Comparison of ENCODE assay signal across 8 mouse cellular contexts in genomic region chr3:96057747-96058204, GRCm38 (mm10). TPM values are rescaled to one million over a fixed set of nuclear protein-coding genes. Genes with fewer than 3 reads are reported as not detected.
DNase-seq lines count a peak whose midpoint lies in the region; ATAC-seq and TF ChIP-seq lines count a peak whose summit lies in the region.

No protein-coding gene starts in this region.

- peak overlapping the region; percentile 88 for H3K4me2 ChIP-seq in heart, embryonic 11.5 days
- peak overlapping the region; percentile 79 for H3K4me2 ChIP-seq in kidney, embryonic 16.5 days (replicated peaks; ENCODE audit: low read depth, low read length)
- peak overlapping the region; percentile 95 for H3K4me2 ChIP-seq in myocyte (ENCODE audit: low read depth)

- peak overlapping the region; percentile 78 for H3K9ac ChIP-seq in heart, embryonic 11.5 days (ENCODE audit: low read depth, low read length)
- H3K9ac ChIP-seq in kidney, embryonic 16.5 days (replicated peaks; ENCODE audit: low read length) = peak overlapping the region; percentile 74
- peak overlapping the region; percentile 65 for H3K9ac ChIP-seq in liver, adult 2 months (ENCODE audit: low read depth, low read length)

- H3K36me3 ChIP-seq in heart, embryonic 11.5 days (ENCODE audit: control insufficient read depth, insufficient read depth, low read length) = no peaks in the 10 kb centered on the region
- H3K36me3 ChIP-seq in kidney, embryonic 16.5 days (ENCODE audit: insufficient read depth, low read length) = no peaks in the 10 kb centered on the region
- no peaks in the 10 kb centered on the region for H3K36me3 ChIP-seq in liver, adult 2 months (ENCODE audit: control insufficient read depth, insufficient read depth, low read length)
- peaks cover 5% of the 10 kb centered on the region for H3K36me3 ChIP-seq in myocyte (ENCODE audit: control insufficient read depth, insufficient read depth)
- peaks cover 2% of the 10 kb centered on the region; the same call in 1 of the 2 replicates for H3K36me3 ChIP-seq in splenic B cell, adult 2 months (ENCODE audit: control insufficient read depth, insufficient read depth, low read length, poor library complexity, severe bottlenecking)

- DNase-seq in B cell, adult 2 months = peak; percentile 87
- peak; percentile 97 for DNase-seq in brain, adult 2 months (ENCODE audit: low read depth, low spot score)
- peak; percentile 82 for DNase-seq in liver, adult 2 months (ENCODE audit: extremely low read depth, low read depth, low spot score)
- peak; percentile 83 for DNase-seq in splenic B cell, adult 2 months (ENCODE audit: low read depth, low spot score)

- H3K27ac ChIP-seq in heart, embryonic 11.5 days (ENCODE audit: low read depth, low read length) = peak overlapping the region; percentile 92
- H3K27ac ChIP-seq in kidney, embryonic 16.5 days (ENCODE audit: low read length) = peak overlapping the region; percentile 90
- peak overlapping the region; percentile 11; the same call in 1 of the 2 replicates for H3K27ac ChIP-seq in liver, adult 2 months (replicated peaks; ENCODE audit: insufficient read depth, low read depth, low read length)

- peak; percentile 94 for ATAC-seq in erythroblast, adult 5-6 weeks (replicated peaks; ENCODE audit: low FRiP score, poor library complexity, severe bottlenecking)
- peak; percentile 88 for ATAC-seq in heart, embryonic 11.5 days (replicated peaks; ENCODE audit: insufficient number of reproducible peaks, low FRiP score, low TSS enrichment)
- ATAC-seq in kidney, embryonic 16.5 days (ENCODE audit: low FRiP score, low TSS enrichment) = peak; percentile 97

- no peaks in the 10 kb centered on the region for H3K79me2 ChIP-seq in liver, adult 2 months (ENCODE audit: control insufficient read depth, insufficient read depth, low read length)
- H3K79me2 ChIP-seq in myocyte (ENCODE audit: control insufficient read depth, insufficient read depth) = peaks cover 21% of the 10 kb centered on the region

- peak overlapping the region; percentile 71 for H3K4me3 ChIP-seq in heart, embryonic 11.5 days (ENCODE audit: low read depth, low read length)
- H3K4me3 ChIP-seq in kidney, embryonic 16.5 days (ENCODE audit: low read length) = peak overlapping the region; percentile 72
- H3K4me3 ChIP-seq in liver, adult 2 months (ENCODE audit: insufficient read depth, low read depth, low read length) = peak overlapping the region; percentile 80
- peak overlapping the region; percentile 94 for H3K4me3 ChIP-seq in myocyte

- TF ChIP-seq POLR2A in liver, adult 2 months (IDR thresholded peaks at IDR 0.05; ENCODE audit: extremely low read depth, insufficient read depth, low read length) = peak; percentile 36; the same call in 1 of the 2 replicates
- peak; percentile 58 for TF ChIP-seq POLR2A in myocyte (IDR thresholded peaks at IDR 0.05; ENCODE audit: insufficient read length, low read depth)

- TF ChIP-seq CTCF in liver, adult 2 months (IDR thresholded peaks at IDR 0.05; ENCODE audit: low read depth, low read length) = no peak

- H3K27me3 ChIP-seq in heart, embryonic 11.5 days (ENCODE audit: control insufficient read depth, insufficient read depth, low read length) = no peaks in the 10 kb centered on the region
- H3K27me3 ChIP-seq in kidney, embryonic 16.5 days (ENCODE audit: insufficient read depth, low read length) = no peaks in the 10 kb centered on the region
- no peaks in the 10 kb centered on the region for H3K27me3 ChIP-seq in liver, adult 2 months (ENCODE audit: control insufficient read depth, insufficient read depth, low read length)
- H3K27me3 ChIP-seq in myocyte (ENCODE audit: control insufficient read depth, insufficient read depth, insufficient read length) = no peaks in the 10 kb centered on the region
- H3K27me3 ChIP-seq in splenic B cell, adult 2 months (ENCODE audit: control insufficient read depth, insufficient read depth, low read length, poor library complexity, severe bottlenecking) = no peaks in the 10 kb centered on the region

- H3K4me1 ChIP-seq in heart, embryonic 11.5 days (ENCODE audit: control insufficient read depth, insufficient read depth, low read length) = 0 out of 2 replicates have a peak, but pooled peaks cover 3% of the 10 kb centered on the region
- peaks cover 12% of the 10 kb centered on the region for H3K4me1 ChIP-seq in kidney, embryonic 16.5 days (ENCODE audit: insufficient read depth, low read length)
- peaks cover 3% of the 10 kb centered on the region; the same call in 1 of the 2 replicates for H3K4me1 ChIP-seq in liver, adult 2 months (ENCODE audit: control insufficient read depth, insufficient read depth, low read length)

- H3K9me3 ChIP-seq in heart, embryonic 11.5 days (replicated peaks; ENCODE audit: control insufficient read depth, low read length) = no peaks in the 10 kb centered on the region
- no peaks in the 10 kb centered on the region for H3K9me3 ChIP-seq in kidney, embryonic 16.5 days (ENCODE audit: low read length)

- WGBS in heart, embryonic 11.5 days (ENCODE audit: insufficient replicate concordance) = under 1% methylated on average over 26 of the region's 26 CpGs
- WGBS in kidney, embryonic 16.5 days = under 1% methylated on average over 26 of the region's 26 CpGs
- WGBS in liver, adult 2 months = under 1% methylated on average over 26 of the region's 26 CpGs

- H3ac ChIP-seq in myocyte (ENCODE audit: control insufficient read depth, insufficient read length) = peak overlapping the region; percentile 19

TF ChIP-seq in myocyte, 11 proteins besides CTCF, POLR2A, EP300 and RAD21:
- TF ChIP-seq MYOD1 (IDR thresholded peaks at IDR 0.05; ENCODE audit: control insufficient read depth in 1 of 3, insufficient read length in 2 of 3, low read depth in 2 of 3) (peak in 2 of 3 experiments; percentile 64 to 65), USF1 (IDR thresholded peaks at IDR 0.05; ENCODE audit: low read depth) (no peak), TCF3 (IDR thresholded peaks at IDR 0.05; ENCODE audit: insufficient read length, low read depth) (no peak), MAX (IDR thresholded peaks at IDR 0.05; ENCODE audit: low read depth) (no peak), REST (IDR thresholded peaks at IDR 0.05; ENCODE audit: insufficient read depth, insufficient read length) (no peak), CEBPB (IDR thresholded peaks at IDR 0.05; ENCODE audit: insufficient read depth, poor library complexity, severe bottlenecking) (0 out of 2 replicates have a peak, but pooled peaks have one; percentile 4), TCF12 (IDR thresholded peaks at IDR 0.05; ENCODE audit: insufficient read depth, poor library complexity, severe bottlenecking) (no peak), POLR2AphosphoS2 (IDR thresholded peaks at IDR 0.05; ENCODE audit: insufficient read length, low read depth) (peak; percentile 68), E2F4 (IDR thresholded peaks at IDR 0.05; ENCODE audit: insufficient read depth) (no peak), MYOG (IDR thresholded peaks at IDR 0.05; ENCODE audit: control insufficient read depth in 1 of 3, insufficient read depth in 1 of 3, insufficient read length in 2 of 3, low read depth in 2 of 3) (peak in 1 of 3 experiments; percentile 37), SRF (IDR thresholded peaks at IDR 0.05; ENCODE audit: control insufficient read depth, insufficient read length, low read depth) (no peak)

RNA-seq across cellular contexts. Expression of gene Vps45, which starts 0.5 kb away (rescaled TPM):
- 2.5 and 14.2 TPM in 2 replicates for total RNA-seq in erythroblast, adult 5-6 weeks (2015; ENCODE audit: low replicate concordance)
- total RNA-seq in erythroblast, adult 5-6 weeks (2017; ENCODE audit: low replicate concordance) = 5.1 and 7.1 TPM in 2 replicates
- 20.4 and 23.9 TPM in 2 replicates for polyA plus RNA-seq in heart, embryonic 11.5 days (2014; fragmentation: Nextera tagmentation; extraction: Ambion mirVana)
- 34.9 and 37.0 TPM in 2 replicates for polyA plus RNA-seq in kidney, embryonic 16.5 days (2015; fragmentation: Nextera tagmentation; extraction: Ambion mirVana)
- 8.9 and 10.7 TPM in 2 replicates for total RNA-seq in liver, adult 2 months (2014; rRNA removed)
- 2.1 and 2.4 TPM in 2 replicates for polyA plus RNA-seq in liver, adult 2 months (2012; rRNA removed)
- polyA plus RNA-seq in myocyte (2012; fragmentation: generic; extraction: Trizol) = 22.0 TPM

RNA-seq across cellular contexts. Expression of gene Otud7b, which starts 46.6 kb away (rescaled TPM):
- 1.0 and 2.1 TPM in 2 replicates for total RNA-seq in erythroblast, adult 5-6 weeks (2015; ENCODE audit: low replicate concordance)
- 6.1 and 12.8 TPM in 2 replicates for total RNA-seq in erythroblast, adult 5-6 weeks (2017; ENCODE audit: low replicate concordance)
- 8.7 and 9.3 TPM in 2 replicates for polyA plus RNA-seq in heart, embryonic 11.5 days (2014; fragmentation: Nextera tagmentation; extraction: Ambion mirVana)
- 14.9 and 18.1 TPM in 2 replicates for polyA plus RNA-seq in kidney, embryonic 16.5 days (2015; fragmentation: Nextera tagmentation; extraction: Ambion mirVana)
- 8.9 and 11.9 TPM in 2 replicates for total RNA-seq in liver, adult 2 months (2014; rRNA removed)
- 5.9 and 6.8 TPM in 2 replicates for polyA plus RNA-seq in liver, adult 2 months (2012; rRNA removed)
- polyA plus RNA-seq in myocyte (2012; fragmentation: generic; extraction: Trizol) = 16.4 TPM

Comparison
In these comparisons a context has a peak if more than half of its experiments do, and no peak if none do; other contexts are left out.
1. Peak in every context shown above with its lines: DNase-seq, ATAC-seq, H3K4me3 ChIP-seq and H3K27ac ChIP-seq.
2. H3K27ac ChIP-seq: peak in every context shown above with its lines; median percentile 92 in heart, embryonic 11.5 days; 90 in kidney, embryonic 16.5 days; 11 in liver, adult 2 months.